In genomic region chr11:93997141-93997775, GRCm38 (mm10) we compare ENCODE assay signal across 7 mouse cellular contexts. TPM values are rescaled to one million over a fixed set of nuclear protein-coding genes. Genes with fewer than 3 reads are reported as not detected.
DNase-seq lines count a peak whose midpoint lies in the region; ATAC-seq and TF ChIP-seq lines count a peak whose summit lies in the region.

No protein-coding gene starts in this region.

- DNase-seq in 416B (ENCODE audit: low read depth) = peak; percentile 69
- DNase-seq in cerebellum, postnatal 36 days = peak; percentile 4 to 11
- peak; percentile 66 for DNase-seq in lung, postnatal 14 days
- peak; percentile 35 to 66 for DNase-seq in spleen, postnatal 4 days (ENCODE audit: low spot score in 2 of 2)

- peaks cover 55% of the 10 kb centered on the region for H3K79me2 ChIP-seq in C2C12 (ENCODE audit: control insufficient read depth, insufficient read depth)

- WGBS in heart, embryonic 12.5 days = 30% methylated on average over 13 of the region's 13 CpGs
- 28% methylated on average over 13 of the region's 13 CpGs for WGBS in kidney, embryonic 15.5 days

- H3K27ac ChIP-seq in heart, embryonic 12.5 days (ENCODE audit: poor library complexity, severe bottlenecking) = no peak overlapping the region
- peak overlapping the region; percentile 97; the same call in 1 of the 2 replicates for H3K27ac ChIP-seq in kidney, embryonic 15.5 days

- H3K36me3 ChIP-seq in C2C12 (ENCODE audit: control insufficient read depth, insufficient read depth) = peaks cover 5% of the 10 kb centered on the region
- H3K36me3 ChIP-seq in heart, embryonic 12.5 days = no peaks in the 10 kb centered on the region
- H3K36me3 ChIP-seq in kidney, embryonic 15.5 days = no peaks in the 10 kb centered on the region

- ATAC-seq in heart, embryonic 12.5 days (ENCODE audit: insufficient number of reproducible peaks, low FRiP score) = no peak
- no peak for ATAC-seq in kidney, embryonic 15.5 days (replicated peaks; ENCODE audit: low FRiP score)

- peak overlapping the region; percentile 54 for H3ac ChIP-seq in C2C12 (ENCODE audit: control insufficient read depth, insufficient read length, low read depth)

- no peaks in the 10 kb centered on the region for H3K9me3 ChIP-seq in heart, embryonic 12.5 days (replicated peaks)
- no peaks in the 10 kb centered on the region for H3K9me3 ChIP-seq in kidney, embryonic 15.5 days (replicated peaks)

- no peak for TF ChIP-seq CTCF in C2C12 (IDR thresholded peaks at IDR 0.05; ENCODE audit: control insufficient read depth, insufficient read depth, insufficient read length)

- H3K9ac ChIP-seq in heart, embryonic 12.5 days = peak overlapping the region; percentile 54
- H3K9ac ChIP-seq in kidney, embryonic 15.5 days = peak overlapping the region; percentile 90; the same call in 1 of the 2 replicates

- no peaks in the 10 kb centered on the region for H3K27me3 ChIP-seq in C2C12 (ENCODE audit: control insufficient read depth, insufficient read depth, insufficient read length)
- no peaks in the 10 kb centered on the region for H3K27me3 ChIP-seq in heart, embryonic 12.5 days (replicated peaks)
- H3K27me3 ChIP-seq in kidney, embryonic 15.5 days = 0 out of 2 replicates have a peak, but pooled peaks cover 2% of the 10 kb centered on the region

- peak overlapping the region; percentile 86 for H3K4me3 ChIP-seq in C2C12 (ENCODE audit: insufficient read depth, poor library complexity, severe bottlenecking)
- H3K4me3 ChIP-seq in heart, embryonic 12.5 days = peak overlapping the region; percentile 94
- H3K4me3 ChIP-seq in kidney, embryonic 15.5 days (replicated peaks) = peak overlapping the region; percentile 84

- H3K79me3 ChIP-seq in C2C12 (ENCODE audit: low read depth) = peaks cover 47% of the 10 kb centered on the region

- H3K4me1 ChIP-seq in heart, embryonic 12.5 days (replicated peaks) = peaks cover 23% of the 10 kb centered on the region
- H3K4me1 ChIP-seq in kidney, embryonic 15.5 days = peaks cover 26% of the 10 kb centered on the region

- peak overlapping the region; percentile 82 for H3K4me2 ChIP-seq in heart, embryonic 12.5 days
- peak overlapping the region; percentile 81 for H3K4me2 ChIP-seq in kidney, embryonic 15.5 days

TF ChIP-seq in C2C12, 6 proteins besides CTCF, POLR2A, EP300 and RAD21:
- TF ChIP-seq MAX (IDR thresholded peaks at IDR 0.05) (no peak), MYOG (IDR thresholded peaks at IDR 0.05; ENCODE audit: control insufficient read depth, extremely low read depth, insufficient read length) (no peak), MYOD1 (IDR thresholded peaks at IDR 0.05; ENCODE audit: control insufficient read depth, insufficient read length, low read depth) (no peak), CEBPB (IDR thresholded peaks at IDR 0.05; ENCODE audit: low read depth) (no peak), USF1 (IDR thresholded peaks at IDR 0.05; ENCODE audit: low read depth) (no peak), FOSL1 (IDR thresholded peaks at IDR 0.05; ENCODE audit: insufficient read depth, low read length, poor library complexity, severe bottlenecking) (no peak)

RNA-seq across cellular contexts. Expression of gene Spag9, which starts 1.4 kb away (rescaled TPM):
- polyA plus RNA-seq in C2C12 (2012; fragmentation: generic; extraction: Trizol) = 12.6 TPM
- polyA plus RNA-seq in heart, embryonic 12.5 days (2016; fragmentation: Nextera tagmentation; extraction: Ambion mirVana) = 48.3 and 49.1 TPM in 2 replicates
- polyA plus RNA-seq in kidney, embryonic 15.5 days (2015; fragmentation: Nextera tagmentation; extraction: Ambion mirVana) = 35.1 and 37.2 TPM in 2 replicates

RNA-seq across cellular contexts. Expression of gene Nme1, which starts 28.9 kb away (rescaled TPM):
- polyA plus RNA-seq in C2C12 (2012; fragmentation: generic; extraction: Trizol) = 109 TPM
- polyA plus RNA-seq in heart, embryonic 12.5 days (2016; fragmentation: Nextera tagmentation; extraction: Ambion mirVana) = 88.4 and 101 TPM in 2 replicates
- polyA plus RNA-seq in kidney, embryonic 15.5 days (2015; fragmentation: Nextera tagmentation; extraction: Ambion mirVana) = 165 and 172 TPM in 2 replicates

RNA-seq across cellular contexts. Expression of gene Gm20390, which starts 29.2 kb away (rescaled TPM):
- polyA plus RNA-seq in C2C12 (2012; fragmentation: generic; extraction: Trizol) = 578 TPM
- 272 and 292 TPM in 2 replicates for polyA plus RNA-seq in heart, embryonic 12.5 days (2016; fragmentation: Nextera tagmentation; extraction: Ambion mirVana)
- 462 and 483 TPM in 2 replicates for polyA plus RNA-seq in kidney, embryonic 15.5 days (2015; fragmentation: Nextera tagmentation; extraction: Ambion mirVana)

RNA-seq across cellular contexts. Expression of gene Nme2, which starts 41.2 kb away (rescaled TPM):
- polyA plus RNA-seq in C2C12 (2012; fragmentation: generic; extraction: Trizol) = 982 TPM
- 311 and 320 TPM in 2 replicates for polyA plus RNA-seq in heart, embryonic 12.5 days (2016; fragmentation: Nextera tagmentation; extraction: Ambion mirVana)
- polyA plus RNA-seq in kidney, embryonic 15.5 days (2015; fragmentation: Nextera tagmentation; extraction: Ambion mirVana) = 262 and 314 TPM in 2 replicates

Comparison
In these comparisons a context has a peak if more than half of its experiments do, and no peak if none do; other contexts are left out.
1. DNase-seq: peak in every context shown above with its lines; median percentile 69 in 416B; 66 in lung, postnatal 14 days; 50 in spleen, postnatal 4 days; 8 in cerebellum, postnatal 36 days.